Mouse (Mus musculus): ENCODE measurements around the gene Pramef17. TPM values are rescaled to one million over a fixed set of nuclear protein-coding genes. Genes with fewer than 3 reads are reported as not detected.
"Not testable (repeated sequence)": the region's sequence is repeated elsewhere in the genome, so short reads cannot be mapped to it uniquely, and the experiment has no call there.

Pramef17 gene
- polyA plus RNA-seq (2015; fragmentation: Nextera tagmentation; extraction: Ambion mirVana), result not detected in 2 replicates

DNA sequence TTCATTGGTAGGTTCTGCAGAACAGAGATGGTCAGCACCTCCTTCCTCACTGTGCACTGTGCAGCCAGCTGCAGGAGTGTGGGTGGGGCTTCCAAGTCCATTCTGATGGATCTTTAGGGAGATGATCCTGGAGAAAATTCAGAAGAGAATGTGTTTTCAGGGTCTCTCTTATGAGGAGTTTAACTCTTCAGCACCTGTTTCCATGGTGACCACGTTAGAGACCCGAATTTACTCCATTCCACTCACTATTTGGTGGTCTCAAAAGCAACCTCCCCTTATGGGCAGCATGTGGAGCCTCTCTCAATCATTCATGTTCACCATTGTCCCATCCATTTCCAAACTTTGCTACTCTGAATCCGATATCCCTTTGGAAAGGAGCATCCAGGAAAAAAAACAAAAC lies at the start of gene Pramef17:
Pramef17 (minus strand) TSS at position 101 of the 400 bp plus-strand sequence.
- not testable (repeated sequence) for ATAC-seq (ENCODE audit: low read depth); H3K9me3 ChIP-seq (ENCODE audit: control insufficient read depth, low read length); H3K4me1 ChIP-seq (replicated peaks; ENCODE audit: control insufficient read depth, insufficient read depth, low read length); H3K4me3 ChIP-seq (ENCODE audit: low read length); H3K27ac ChIP-seq (ENCODE audit: low read length); H3K4me2 ChIP-seq (ENCODE audit: low read depth, low read length); H3K27me3 ChIP-seq (ENCODE audit: control insufficient read depth, insufficient read depth, low read depth, low read length); H3K36me3 ChIP-seq (ENCODE audit: control insufficient read depth, insufficient read depth, low read length); H3K9ac ChIP-seq (ENCODE audit: low read length)
- 34% methylated on average over 3 of the region's 3 CpGs for WGBS

DNA sequence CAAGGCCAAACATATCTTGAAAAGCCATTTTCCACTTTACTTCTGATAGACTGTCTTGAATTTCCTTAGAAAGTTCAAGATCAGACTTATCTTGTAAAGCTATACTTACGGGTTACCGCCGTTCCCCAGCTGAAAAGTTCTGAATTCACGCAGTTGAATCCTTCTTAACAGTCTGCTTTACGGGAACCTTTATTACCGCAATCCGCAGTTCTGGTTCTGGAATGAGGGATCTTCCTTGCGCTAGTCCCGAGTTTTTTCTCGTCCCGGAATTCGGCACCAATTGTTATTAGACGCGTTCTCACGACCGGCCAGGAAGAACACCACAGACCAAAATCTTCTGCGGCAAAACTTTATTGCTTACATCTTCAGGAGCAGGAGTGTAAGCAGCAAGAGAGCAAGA lies 6.0 kb downstream of the Pramef17 start:
- not testable (repeated sequence) for H3K9me3 ChIP-seq (ENCODE audit: control insufficient read depth, low read length); H3K27me3 ChIP-seq (ENCODE audit: control insufficient read depth, insufficient read depth, low read depth, low read length); H3K4me1 ChIP-seq (replicated peaks; ENCODE audit: control insufficient read depth, insufficient read depth, low read length); H3K36me3 ChIP-seq (ENCODE audit: control insufficient read depth, insufficient read depth, low read length); H3K4me3 ChIP-seq (ENCODE audit: low read length); H3K4me2 ChIP-seq (ENCODE audit: low read depth, low read length); H3K27ac ChIP-seq (ENCODE audit: low read length); ATAC-seq (ENCODE audit: low read depth); H3K9ac ChIP-seq (ENCODE audit: low read length)
- WGBS, result 93% methylated on average over 11 of the region's 17 CpGs

DNA sequence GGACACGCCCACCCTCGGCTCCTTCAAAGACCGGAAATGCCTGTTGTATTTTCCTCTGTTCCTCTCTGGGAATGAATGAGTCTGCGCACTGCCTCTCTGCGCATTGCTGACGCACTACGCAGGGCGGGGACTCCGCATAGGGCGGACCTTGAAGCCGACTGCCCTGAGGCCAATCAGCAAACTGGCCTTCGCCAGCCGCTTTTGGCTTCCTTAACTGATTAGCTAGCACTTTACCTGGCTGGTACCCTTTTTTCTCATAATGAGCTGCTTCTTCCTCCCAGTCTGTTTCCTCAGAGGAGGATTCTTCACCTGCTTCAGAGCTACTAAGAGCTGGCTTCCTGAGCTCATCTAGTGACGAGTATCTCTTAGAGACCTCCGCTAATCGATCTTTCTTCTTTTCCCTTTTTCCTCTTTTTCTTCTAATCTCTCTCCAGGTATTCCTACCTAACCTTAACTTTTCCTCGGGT lies 6.7 kb downstream of the Pramef17 start:
- H3K36me3 ChIP-seq (ENCODE audit: control insufficient read depth, insufficient read depth, low read length); H3K4me2 ChIP-seq (ENCODE audit: low read depth, low read length); H3K27ac ChIP-seq (ENCODE audit: low read length); ATAC-seq (ENCODE audit: low read depth); H3K9me3 ChIP-seq (ENCODE audit: control insufficient read depth, low read length); H3K4me1 ChIP-seq (replicated peaks; ENCODE audit: control insufficient read depth, insufficient read depth, low read length); H3K27me3 ChIP-seq (ENCODE audit: control insufficient read depth, insufficient read depth, low read depth, low read length); H3K9ac ChIP-seq (ENCODE audit: low read length); H3K4me3 ChIP-seq (ENCODE audit: low read length): not testable (repeated sequence)
- WGBS, result 84% methylated on average over 8 of the region's 17 CpGs

DNA sequence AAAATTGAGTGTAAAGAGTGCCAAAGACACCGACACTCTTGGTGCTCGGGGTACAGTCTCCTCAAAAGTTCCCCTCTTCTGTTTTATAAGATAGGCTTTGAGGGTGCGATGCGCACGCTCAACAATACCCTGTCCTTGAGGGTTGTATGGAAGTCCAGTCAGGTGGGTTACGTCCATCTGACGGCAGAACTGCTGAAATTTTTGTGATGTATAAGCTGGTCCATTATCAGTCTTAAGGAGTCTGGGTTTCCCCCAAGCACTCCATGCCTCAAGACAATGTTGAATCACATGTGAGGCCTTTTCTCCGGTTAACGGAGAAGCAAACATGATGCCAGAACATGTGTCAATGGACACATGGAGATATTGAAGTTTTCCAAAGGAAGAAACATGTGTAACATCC lies 8.4 kb downstream of the Pramef17 start:
- not testable (repeated sequence) for H3K9ac ChIP-seq (ENCODE audit: low read length); H3K4me3 ChIP-seq (ENCODE audit: low read length); H3K27me3 ChIP-seq (ENCODE audit: control insufficient read depth, insufficient read depth, low read depth, low read length); H3K27ac ChIP-seq (ENCODE audit: low read length); ATAC-seq (ENCODE audit: low read depth); H3K9me3 ChIP-seq (ENCODE audit: control insufficient read depth, low read length); H3K4me2 ChIP-seq (ENCODE audit: low read depth, low read length); H3K4me1 ChIP-seq (replicated peaks; ENCODE audit: control insufficient read depth, insufficient read depth, low read length); H3K36me3 ChIP-seq (ENCODE audit: control insufficient read depth, insufficient read depth, low read length)
- WGBS, result 100% methylated on average over 2 of the region's 9 CpGs

DNA sequence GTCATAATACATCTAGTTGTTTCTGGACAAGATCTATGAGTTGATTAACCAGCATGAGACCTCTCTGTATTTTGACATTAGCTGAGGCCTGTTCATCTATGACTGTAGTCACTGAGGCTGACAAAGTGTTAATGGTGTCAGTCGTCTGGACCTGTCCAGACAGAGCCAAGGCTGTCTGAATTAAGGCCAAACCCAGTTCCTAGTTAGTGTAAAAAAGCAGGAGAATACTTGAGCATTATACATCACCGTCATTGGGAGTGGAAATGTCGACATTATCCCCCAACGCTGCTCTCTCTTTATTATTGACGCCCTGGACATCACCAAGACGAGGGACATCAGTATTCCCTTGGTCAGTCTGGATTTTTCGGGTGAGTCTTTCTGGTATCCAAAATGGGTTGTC lies 9.0 kb downstream of the Pramef17 start:
- not testable (repeated sequence) for H3K27ac ChIP-seq (ENCODE audit: low read length); ATAC-seq (ENCODE audit: low read depth); H3K4me2 ChIP-seq (ENCODE audit: low read depth, low read length); H3K9me3 ChIP-seq (ENCODE audit: control insufficient read depth, low read length); H3K36me3 ChIP-seq (ENCODE audit: control insufficient read depth, insufficient read depth, low read length); H3K27me3 ChIP-seq (ENCODE audit: control insufficient read depth, insufficient read depth, low read depth, low read length); H3K4me3 ChIP-seq (ENCODE audit: low read length); H3K4me1 ChIP-seq (replicated peaks; ENCODE audit: control insufficient read depth, insufficient read depth, low read length); H3K9ac ChIP-seq (ENCODE audit: low read length)
- WGBS, result no CpG with 5 or more reads among the region's 7 CpGs

DNA sequence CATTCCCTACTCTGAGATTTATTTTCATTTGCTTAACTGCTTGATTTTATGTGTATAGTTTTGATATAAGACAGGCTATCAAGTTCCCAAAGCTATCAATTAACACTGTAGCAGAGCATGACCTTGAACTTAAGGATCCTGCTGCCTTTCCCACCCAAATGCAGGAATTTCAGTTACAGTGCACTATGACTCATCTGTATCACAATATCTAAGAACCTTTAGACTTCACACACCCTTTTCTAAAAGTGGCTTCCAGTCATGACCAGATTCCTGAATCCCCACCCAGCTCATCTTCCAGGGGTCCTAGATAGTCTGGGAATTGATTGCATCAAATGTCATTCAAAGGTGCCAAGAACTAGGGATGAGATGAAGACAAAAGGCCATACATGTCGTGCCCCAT lies 10.7 kb downstream of the Pramef17 start:
- H3K4me1 ChIP-seq (replicated peaks; ENCODE audit: control insufficient read depth, insufficient read depth, low read length), result not testable (repeated sequence)

DNA sequence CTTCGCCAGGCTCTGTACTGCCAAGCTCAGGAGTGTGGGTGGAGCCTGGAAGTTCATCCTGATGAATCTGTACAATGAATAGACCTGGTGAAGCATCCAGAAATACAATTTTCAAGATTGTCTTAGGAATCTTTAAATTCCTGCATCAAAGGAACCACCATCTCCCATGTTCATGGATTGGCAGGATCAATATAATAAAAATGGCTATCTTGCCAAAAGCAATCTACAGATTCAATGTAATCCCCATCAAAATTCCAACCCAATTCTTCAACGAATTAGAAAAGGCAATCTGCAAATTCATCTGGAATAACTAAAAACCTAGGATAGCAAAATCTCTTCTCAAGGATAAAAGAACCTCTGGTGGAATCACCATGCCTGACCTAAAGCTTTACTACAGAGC lies 27.3 kb downstream of the Pramef17 start, which contains the start of gene Gm13101:
Gm13101 (minus strand) TSS at position 101 of the 400 bp plus-strand sequence.
- not testable (repeated sequence) for H3K27me3 ChIP-seq (ENCODE audit: control insufficient read depth, insufficient read depth, low read depth, low read length); H3K27ac ChIP-seq (ENCODE audit: low read length)
- WGBS, result 25% methylated on average over 2 of the region's 2 CpGs

More for the DNA sequence above, 10.7 kb downstream of the Pramef17 start:
- not testable (repeated sequence) for H3K27ac ChIP-seq (ENCODE audit: low read length); H3K27me3 ChIP-seq (ENCODE audit: control insufficient read depth, insufficient read depth, low read depth, low read length); H3K4me2 ChIP-seq (ENCODE audit: low read depth, low read length); H3K9ac ChIP-seq (ENCODE audit: low read length); H3K4me3 ChIP-seq (ENCODE audit: low read length); H3K9me3 ChIP-seq (ENCODE audit: control insufficient read depth, low read length); ATAC-seq (ENCODE audit: low read depth); H3K36me3 ChIP-seq (ENCODE audit: control insufficient read depth, insufficient read depth, low read length)
- no CpG with 5 or more reads among the region's 1 CpGs for WGBS

DNA sequence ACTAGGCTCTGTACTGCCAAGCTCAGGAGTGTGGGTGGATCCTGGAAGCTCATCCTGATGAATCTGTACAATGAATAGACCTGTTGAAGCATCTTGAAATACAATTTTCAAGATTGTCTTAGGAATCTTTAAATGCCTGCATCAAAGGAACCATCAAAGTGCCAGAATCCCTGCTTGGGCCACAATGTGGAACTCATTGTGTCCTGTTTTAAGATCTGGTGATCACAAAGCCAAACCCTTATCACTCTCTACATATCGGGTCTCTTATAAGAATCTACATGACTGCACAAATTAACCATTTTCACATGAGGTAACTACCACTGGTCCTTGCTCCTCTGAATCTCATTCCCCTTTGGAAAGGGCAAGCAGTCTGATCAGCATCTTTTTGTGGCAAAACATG lies 43.3 kb downstream of the Pramef17 start, which contains the start of gene Pramef25:
Pramef25 (minus strand) TSS at position 101 of the 400 bp plus-strand sequence.
- not testable (repeated sequence) for H3K27me3 ChIP-seq (ENCODE audit: control insufficient read depth, insufficient read depth, low read depth, low read length); H3K27ac ChIP-seq (ENCODE audit: low read length); ATAC-seq (ENCODE audit: low read depth); H3K4me1 ChIP-seq (replicated peaks; ENCODE audit: control insufficient read depth, insufficient read depth, low read length); H3K9ac ChIP-seq (ENCODE audit: low read length); H3K9me3 ChIP-seq (ENCODE audit: control insufficient read depth, low read length); H3K36me3 ChIP-seq (ENCODE audit: control insufficient read depth, insufficient read depth, low read length); H3K4me3 ChIP-seq (ENCODE audit: low read length); H3K4me2 ChIP-seq (ENCODE audit: low read depth, low read length)
- WGBS, result 88% methylated on average over 1 of the region's 1 CpGs

More for the DNA sequence above, 27.3 kb downstream of the Pramef17 start, which contains the start of gene Gm13101:
- not testable (repeated sequence) for H3K9ac ChIP-seq (ENCODE audit: low read length); H3K36me3 ChIP-seq (ENCODE audit: control insufficient read depth, insufficient read depth, low read length); H3K4me3 ChIP-seq (ENCODE audit: low read length); H3K9me3 ChIP-seq (ENCODE audit: control insufficient read depth, low read length); H3K4me2 ChIP-seq (ENCODE audit: low read depth, low read length); H3K4me1 ChIP-seq (replicated peaks; ENCODE audit: control insufficient read depth, insufficient read depth, low read length); ATAC-seq (ENCODE audit: low read depth)

Measured in lung, embryonic 16.5 days (tissue).